Mouse (Mus musculus) kidney, adult 18-20 months (tissue): ENCODE measurements around the gene Acss2.
"Not testable (repeated sequence)": the region's sequence is repeated elsewhere in the genome, so short reads cannot be mapped to it uniquely, and the experiment has no call there.

Experiments
- DNase-seq: peaks from one replicate; pipeline ENCODE4 v3.0.0; 2021

The Acss2 gene

GRCm38 (mm10) chr2:155538463-155539057 lies 20.8 kb downstream of the Acss2 start:
- DNase-seq: not testable (repeated sequence)

- DNase-seq: no peak
Measured at GRCm38 (mm10) chr2:155539696-155540095, 21.9 kb downstream of the Acss2 start.

GRCm38 (mm10) chr2:155540822-155541458 lies 23.2 kb downstream of the Acss2 start:
- DNase-seq: peak; percentile 42

- no peak for DNase-seq
Measured at GRCm38 (mm10) chr2:155546955-155547354, 29.2 kb downstream of the Acss2 start.

- no peak for DNase-seq
Measured at GRCm38 (mm10) chr2:155552336-155552735, 34.6 kb downstream of the Acss2 start.

GRCm38 (mm10) chr2:155552949-155553354 lies 35.2 kb downstream of the Acss2 start:
- no peak for DNase-seq

GRCm38 (mm10) chr2:155554426-155554985 lies 36.8 kb downstream of the Acss2 start:
- no peak for DNase-seq

- no peak for DNase-seq
Measured at GRCm38 (mm10) chr2:155562209-155562608, 44.5 kb downstream of the Acss2 start.

- no peak for DNase-seq
Measured at GRCm38 (mm10) chr2:155562934-155563333, 45.2 kb downstream of the Acss2 start.

GRCm38 (mm10) chr2:155567751-155568150 lies 50.0 kb downstream of the Acss2 start:
- no peak for DNase-seq

GRCm38 (mm10) chr2:155569223-155569807 lies 51.6 kb downstream of the Acss2 start:
- no peak for DNase-seq

GRCm38 (mm10) chr2:155573001-155573400 lies 55.3 kb downstream of the Acss2 start:
- no peak for DNase-seq

GRCm38 (mm10) chr2:155573996-155574395 lies 56.2 kb downstream of the Acss2 start:
- no peak for DNase-seq

GRCm38 (mm10) chr2:155574700-155575099 lies 57.0 kb downstream of the Acss2 start:
- peak; percentile 87 for DNase-seq

- no peak for DNase-seq
Measured at GRCm38 (mm10) chr2:155576656-155577055, 58.9 kb downstream of the Acss2 start.

- DNase-seq: no peak
Measured at GRCm38 (mm10) chr2:155580331-155580730, 62.6 kb downstream of the Acss2 start.

GRCm38 (mm10) chr2:155582384-155582995 lies 64.7 kb downstream of the Acss2 start:
- peak; percentile 50 for DNase-seq

- no peak for DNase-seq
Measured at GRCm38 (mm10) chr2:155582996-155583395, 65.2 kb downstream of the Acss2 start.

- DNase-seq: peak; percentile 74
Measured at GRCm38 (mm10) chr2:155583927-155584530, 66.3 kb downstream of the Acss2 start.

- no peak for DNase-seq
Measured at GRCm38 (mm10) chr2:155585082-155585481, 67.3 kb downstream of the Acss2 start.

GRCm38 (mm10) chr2:155585486-155585885 lies 67.7 kb downstream of the Acss2 start:
- peak; percentile 47 for DNase-seq

- no peak for DNase-seq
Measured at GRCm38 (mm10) chr2:155588136-155588535, 70.4 kb downstream of the Acss2 start.

GRCm38 (mm10) chr2:155589521-155589920 lies 71.8 kb downstream of the Acss2 start:
- DNase-seq: peak; percentile 46
